9 mouse cellular contexts compared by ENCODE assay signal in genomic region chr6:128099871-128100270, GRCm38 (mm10). TPM values are rescaled to one million over a fixed set of nuclear protein-coding genes. Genes with fewer than 3 reads are reported as not detected.
DNase-seq lines count a peak whose midpoint lies in the region; ATAC-seq and TF ChIP-seq lines count a peak whose summit lies in the region.
"Had no signal": no experiment of that assay in that cellular context is flagged by ENCODE, and none has a peak within 500 bp of the region (broad histone marks: within the 10 kb centered on the region; RNA-seq: fewer than 3 reads in every experiment).

No protein-coding gene starts in this region.

- no peaks in the 10 kb centered on the region for H3K36me3 ChIP-seq in heart, postnatal 0 days (replicated peaks; ENCODE audit: control insufficient read depth, insufficient read depth, low read length)
- no peaks in the 10 kb centered on the region for H3K36me3 ChIP-seq in heart, embryonic 12.5 days
- H3K36me3 ChIP-seq in testis, adult 2 months (ENCODE audit: control insufficient read depth, insufficient read depth, low read length) = no peaks in the 10 kb centered on the region
- no peaks in the 10 kb centered on the region for H3K36me3 ChIP-seq in intestine, embryonic 14.5 days (ENCODE audit: control insufficient read depth, insufficient read depth, low read length)
- no peaks in the 10 kb centered on the region for H3K36me3 ChIP-seq in stomach, embryonic 16.5 days (ENCODE audit: control insufficient read depth, insufficient read depth, low read length)
- no peaks in the 10 kb centered on the region for H3K36me3 ChIP-seq in hindbrain, embryonic 11.5 days (ENCODE audit: control insufficient read depth, insufficient read depth, low read length)
- H3K36me3 ChIP-seq: neural tube, embryonic 13.5 days had no signal

- no peak overlapping the region for H3K9ac ChIP-seq in heart, postnatal 0 days (replicated peaks; ENCODE audit: low read depth, low read length)
- no peak overlapping the region for H3K9ac ChIP-seq in heart, embryonic 12.5 days
- no peak overlapping the region for H3K9ac ChIP-seq in intestine, embryonic 14.5 days (ENCODE audit: low read length)
- H3K9ac ChIP-seq in stomach, embryonic 16.5 days (ENCODE audit: low read length) = no peak overlapping the region
- H3K9ac ChIP-seq in hindbrain, embryonic 11.5 days (ENCODE audit: low read depth, low read length) = no peak overlapping the region
- H3K9ac ChIP-seq: neural tube, embryonic 13.5 days had no signal

- no peak for DNase-seq in heart, postnatal 0 days (ENCODE audit: low spot score)
- no peak for DNase-seq in testis, postnatal 14 days (ENCODE audit: low spot score)
- DNase-seq in intestine, embryonic 14.5 days (ENCODE audit: low spot score) = no peak
- no peak for DNase-seq in hindbrain, embryonic 11.5 days (ENCODE audit: low spot score)

- no peak overlapping the region for H3K4me3 ChIP-seq in heart, postnatal 0 days (ENCODE audit: low read depth, low read length)
- no peak overlapping the region for H3K4me3 ChIP-seq in heart, embryonic 12.5 days
- no peak overlapping the region for H3K4me3 ChIP-seq in testis, adult 2 months (ENCODE audit: control insufficient read depth, low read depth, low read length)
- H3K4me3 ChIP-seq in intestine, embryonic 14.5 days (ENCODE audit: low read depth, low read length) = no peak overlapping the region
- H3K4me3 ChIP-seq in stomach, embryonic 16.5 days (replicated peaks; ENCODE audit: low read length) = no peak overlapping the region
- no peak overlapping the region for H3K4me3 ChIP-seq in hindbrain, embryonic 11.5 days (ENCODE audit: low read depth, low read length)
- H3K4me3 ChIP-seq: neural tube, embryonic 13.5 days had no signal

- no peak overlapping the region for H3K27ac ChIP-seq in heart, postnatal 0 days (ENCODE audit: low read depth)
- no peak overlapping the region for H3K27ac ChIP-seq in heart, embryonic 12.5 days (ENCODE audit: poor library complexity, severe bottlenecking)
- no peak overlapping the region for H3K27ac ChIP-seq in testis, adult 2 months (ENCODE audit: control insufficient read depth, insufficient read depth, low read depth, low read length)
- peak overlapping the region; percentile 73 for H3K27ac ChIP-seq in intestine, embryonic 14.5 days (ENCODE audit: low read depth)
- H3K27ac ChIP-seq in stomach, embryonic 16.5 days (ENCODE audit: low read length) = peak overlapping the region; percentile 77
- no peak overlapping the region for H3K27ac ChIP-seq in hindbrain, embryonic 11.5 days (ENCODE audit: low read depth, low read length)
- H3K27ac ChIP-seq: neural tube, embryonic 13.5 days had no signal

- WGBS in heart, postnatal 0 days = 81% methylated on average over 5 of the region's 5 CpGs
- WGBS in heart, embryonic 12.5 days = 82% methylated on average over 5 of the region's 5 CpGs
- 80% methylated on average over 5 of the region's 5 CpGs for WGBS in intestine, embryonic 14.5 days
- WGBS in stomach, embryonic 16.5 days = 74% methylated on average over 5 of the region's 5 CpGs
- WGBS in hindbrain, embryonic 11.5 days = 84% methylated on average over 5 of the region's 5 CpGs

- no peak for TF ChIP-seq EP300 in heart, postnatal 0 days (IDR thresholded peaks at IDR 0.05; ENCODE audit: low read depth)

- no peaks in the 10 kb centered on the region for H3K9me3 ChIP-seq in heart, postnatal 0 days (replicated peaks; ENCODE audit: control insufficient read depth, low read length)
- H3K9me3 ChIP-seq in heart, embryonic 12.5 days (replicated peaks) = no peaks in the 10 kb centered on the region
- H3K9me3 ChIP-seq in intestine, embryonic 14.5 days (ENCODE audit: control insufficient read depth, low read length) = no peaks in the 10 kb centered on the region
- H3K9me3 ChIP-seq in stomach, embryonic 16.5 days (replicated peaks; ENCODE audit: control insufficient read depth, low read length) = no peaks in the 10 kb centered on the region
- H3K9me3 ChIP-seq in hindbrain, embryonic 11.5 days (ENCODE audit: control insufficient read depth, low read length) = no peaks in the 10 kb centered on the region
- H3K9me3 ChIP-seq: neural tube, embryonic 13.5 days had no signal

- H3K4me2 ChIP-seq in heart, postnatal 0 days (ENCODE audit: low read depth, low read length) = no peak overlapping the region
- no peak overlapping the region for H3K4me2 ChIP-seq in heart, embryonic 12.5 days
- H3K4me2 ChIP-seq in intestine, embryonic 14.5 days (ENCODE audit: low read length) = no peak overlapping the region
- H3K4me2 ChIP-seq in stomach, embryonic 16.5 days (ENCODE audit: low read depth, low read length) = no peak overlapping the region
- no peak overlapping the region for H3K4me2 ChIP-seq in hindbrain, embryonic 11.5 days (replicated peaks; ENCODE audit: low read depth, low read length)
- H3K4me2 ChIP-seq: neural tube, embryonic 13.5 days had no signal

- TF ChIP-seq POLR2A in testis, adult 2 months (IDR thresholded peaks at IDR 0.05; ENCODE audit: control insufficient read depth, low read depth, low read length) = no peak

- TF ChIP-seq CTCF in heart, postnatal 0 days (IDR thresholded peaks at IDR 0.05; ENCODE audit: low read depth) = peak; percentile 33; the same call in 1 of the 2 replicates
- TF ChIP-seq CTCF in testis, adult 2 months (IDR thresholded peaks at IDR 0.05; ENCODE audit: control insufficient read depth, insufficient read depth, insufficient replicate concordance, low read depth, low read length) = peak; percentile 60; the same call in 1 of the 2 replicates

- no peaks in the 10 kb centered on the region for H3K27me3 ChIP-seq in heart, postnatal 0 days (ENCODE audit: control insufficient read depth, insufficient read depth, low read length)
- no peaks in the 10 kb centered on the region for H3K27me3 ChIP-seq in heart, embryonic 12.5 days (replicated peaks)
- no peaks in the 10 kb centered on the region for H3K27me3 ChIP-seq in testis, adult 2 months (ENCODE audit: control insufficient read depth, insufficient read depth, low read length)
- no peaks in the 10 kb centered on the region for H3K27me3 ChIP-seq in intestine, embryonic 14.5 days (replicated peaks; ENCODE audit: control insufficient read depth, insufficient read depth, low read length)
- H3K27me3 ChIP-seq in stomach, embryonic 16.5 days (ENCODE audit: control insufficient read depth, insufficient read depth, low read length) = no peaks in the 10 kb centered on the region
- no peaks in the 10 kb centered on the region for H3K27me3 ChIP-seq in hindbrain, embryonic 11.5 days (ENCODE audit: control insufficient read depth, insufficient read depth, low read length)
- H3K27me3 ChIP-seq: neural tube, embryonic 13.5 days had no signal

- H3K4me1 ChIP-seq in heart, postnatal 0 days (ENCODE audit: control insufficient read depth, insufficient read depth) = peaks cover 35% of the 10 kb centered on the region
- H3K4me1 ChIP-seq in heart, embryonic 12.5 days (replicated peaks) = peaks cover 65% of the 10 kb centered on the region
- no peaks in the 10 kb centered on the region for H3K4me1 ChIP-seq in testis, adult 2 months (ENCODE audit: control insufficient read depth, insufficient read depth, low read length)
- H3K4me1 ChIP-seq in intestine, embryonic 14.5 days (replicated peaks; ENCODE audit: control insufficient read depth, insufficient read depth, low read length) = peaks cover 15% of the 10 kb centered on the region
- peaks cover 23% of the 10 kb centered on the region for H3K4me1 ChIP-seq in stomach, embryonic 16.5 days (ENCODE audit: control insufficient read depth, insufficient read depth, low read length)
- no peaks in the 10 kb centered on the region for H3K4me1 ChIP-seq in hindbrain, embryonic 11.5 days (replicated peaks; ENCODE audit: control insufficient read depth, insufficient read depth, low read length)

- ATAC-seq in heart, postnatal 0 days (ENCODE audit: insufficient read depth, low read depth) = no peak
- ATAC-seq in heart, embryonic 12.5 days (ENCODE audit: insufficient number of reproducible peaks, low FRiP score) = no peak
- no peak for ATAC-seq in intestine, embryonic 14.5 days (replicated peaks; ENCODE audit: low FRiP score, low TSS enrichment, low read depth)
- ATAC-seq in stomach, embryonic 16.5 days (ENCODE audit: insufficient read depth, low FRiP score) = no peak
- ATAC-seq in hindbrain, embryonic 11.5 days (ENCODE audit: low FRiP score) = no peak
- ATAC-seq in granulocyte monocyte progenitor cell, adult 5-6 weeks (replicated peaks; ENCODE audit: poor library complexity, severe bottlenecking) = no peak; the same call in 1 of the 2 replicates

RNA-seq across cellular contexts. Expression of gene Tspan9, which starts 43.5 kb away (rescaled TPM):
- 332 and 368 TPM in 2 replicates for total RNA-seq in heart, postnatal 0 days (2014; rRNA removed; ENCODE audit: low replicate concordance)
- polyA plus RNA-seq in heart, postnatal 0 days (2015; fragmentation: Nextera tagmentation; extraction: Ambion mirVana) = 84.7 and 105 TPM in 2 replicates
- 172 and 183 TPM in 2 replicates for polyA plus RNA-seq in heart, embryonic 12.5 days (2016; fragmentation: Nextera tagmentation; extraction: Ambion mirVana)
- 3.5 and 4.3 TPM in 2 replicates for polyA plus RNA-seq in testis, adult 2 months (2012; rRNA removed)
- 110 and 113 TPM in 2 replicates for polyA plus RNA-seq in intestine, embryonic 14.5 days (2014; fragmentation: Nextera tagmentation; extraction: Ambion mirVana)
- 177 and 178 TPM in 2 replicates for polyA plus RNA-seq in stomach, embryonic 16.5 days (2015; fragmentation: Nextera tagmentation; extraction: Ambion mirVana)
- polyA plus RNA-seq in hindbrain, embryonic 11.5 days (2014; fragmentation: Nextera tagmentation; extraction: Ambion mirVana) = 46.2 and 48.9 TPM in 2 replicates
- total RNA-seq in granulocyte monocyte progenitor cell, adult 5-6 weeks (2014; fragmentation: Nextera tagmentation) = 2.2 TPM in 1 of 2 replicates, not detected in the other
- 0.62 and 3.4 TPM in 2 replicates for total RNA-seq in granulocyte monocyte progenitor cell, adult 5-6 weeks (2017)

Comparison
In these comparisons a context has a peak if more than half of its experiments do, and no peak if none do; other contexts are left out.
1. H3K27ac ChIP-seq: peak in intestine, embryonic 14.5 days (single experiment) and stomach, embryonic 16.5 days (single experiment); none in heart, postnatal 0 days (single experiment), heart, embryonic 12.5 days (single experiment), testis, adult 2 months (single experiment) and hindbrain, embryonic 11.5 days (single experiment).